9 mouse cellular contexts compared by ENCODE assay signal in genomic region chr6:120001718-120002117, GRCm38 (mm10). TPM values are rescaled to one million over a fixed set of nuclear protein-coding genes. Genes with fewer than 3 reads are reported as not detected.
DNase-seq lines count a peak whose midpoint lies in the region; ATAC-seq and TF ChIP-seq lines count a peak whose summit lies in the region.
"Had no signal": no experiment of that assay in that cellular context is flagged by ENCODE, and none has a peak within 500 bp of the region (broad histone marks: within the 10 kb centered on the region; RNA-seq: fewer than 3 reads in every experiment).

No protein-coding gene starts in this region.

- TF ChIP-seq EP300 in MEL (IDR thresholded peaks at IDR 0.05; ENCODE audit: low read depth in 1 of 2, low read length in 2 of 2) = no peak
- no peak for TF ChIP-seq EP300 in stomach, postnatal 0 days (optimal IDR thresholded peaks at IDR 0.05)

- ATAC-seq in hindbrain, postnatal 0 days = no peak
- no peak for ATAC-seq in hindbrain, embryonic 16.5 days
- ATAC-seq in erythroid progenitor cell, adult 5-6 weeks (replicated peaks; ENCODE audit: low FRiP score, poor library complexity, severe bottlenecking) = peak; percentile 82
- no peak for ATAC-seq in stomach, postnatal 0 days (ENCODE audit: low FRiP score, low TSS enrichment)
- no peak for ATAC-seq in heart, embryonic 11.5 days (replicated peaks; ENCODE audit: insufficient number of reproducible peaks, low FRiP score, low TSS enrichment)

- peak; percentile 73 for TF ChIP-seq CTCF in hindbrain, postnatal 0 days (IDR thresholded peaks at IDR 0.05; ENCODE audit: low read depth)
- peak; percentile 16 to 74 (median 58); a peak in 4 of 6 replicates for TF ChIP-seq CTCF in MEL (IDR thresholded peaks at IDR 0.05 in 2 of 3, conservative IDR thresholded peaks at IDR 0.05 in 1 of 3; ENCODE audit: control insufficient read depth in 1 of 3, insufficient read depth in 1 of 3, low read depth in 2 of 3, low read length in 3 of 3, poor library complexity in 1 of 3, severe bottlenecking in 1 of 3)
- peak; percentile 82 for TF ChIP-seq CTCF in stomach, postnatal 0 days (IDR thresholded peaks at IDR 0.05; ENCODE audit: low read depth)

- no peak overlapping the region for H3K9ac ChIP-seq in hindbrain, postnatal 0 days (replicated peaks; ENCODE audit: low read length)
- H3K9ac ChIP-seq in hindbrain, embryonic 16.5 days (ENCODE audit: low read depth, low read length) = no peak overlapping the region
- H3K9ac ChIP-seq in MEL (ENCODE audit: control insufficient read depth, low read depth, low read length, poor library complexity, severe bottlenecking) = no peak overlapping the region
- no peak overlapping the region for H3K9ac ChIP-seq in stomach, postnatal 0 days (ENCODE audit: low read length)
- H3K9ac ChIP-seq in heart, embryonic 11.5 days (ENCODE audit: low read depth, low read length) = no peak overlapping the region

- H3K27me3 ChIP-seq in hindbrain, postnatal 0 days (ENCODE audit: insufficient read depth, low read length) = no peaks in the 10 kb centered on the region
- H3K27me3 ChIP-seq in hindbrain, embryonic 16.5 days (replicated peaks; ENCODE audit: control insufficient read depth, insufficient read depth, low read length) = no peaks in the 10 kb centered on the region
- H3K27me3 ChIP-seq in MEL (ENCODE audit: control insufficient read depth in 1 of 2, insufficient read depth in 2 of 2, low read length in 2 of 2) = no peaks in the 10 kb centered on the region
- H3K27me3 ChIP-seq in stomach, postnatal 0 days (ENCODE audit: control insufficient read depth, insufficient read depth, low read length) = no peaks in the 10 kb centered on the region
- no peaks in the 10 kb centered on the region for H3K27me3 ChIP-seq in heart, embryonic 11.5 days (ENCODE audit: control insufficient read depth, insufficient read depth, low read length)

- no peak overlapping the region for H3K4me2 ChIP-seq in hindbrain, postnatal 0 days (ENCODE audit: low read depth, low read length)
- H3K4me2 ChIP-seq in hindbrain, embryonic 16.5 days (ENCODE audit: low read length) = no peak overlapping the region
- H3K4me2 ChIP-seq in stomach, postnatal 0 days (replicated peaks; ENCODE audit: low read depth) = no peak overlapping the region
- no peak overlapping the region for H3K4me2 ChIP-seq in heart, embryonic 11.5 days

- peak; percentile 79 for TF ChIP-seq RAD21 in MEL (IDR thresholded peaks at IDR 0.05; ENCODE audit: low read depth, low read length)

- no peak for TF ChIP-seq POLR2A in MEL (IDR thresholded peaks at IDR 0.05; ENCODE audit: control insufficient read depth in 1 of 2, insufficient read depth in 1 of 2, low read depth in 1 of 2, low read length in 2 of 2, poor library complexity in 1 of 2)

- H3K4me1 ChIP-seq in hindbrain, postnatal 0 days (ENCODE audit: insufficient read depth, low read length) = no peaks in the 10 kb centered on the region
- H3K4me1 ChIP-seq in hindbrain, embryonic 16.5 days (ENCODE audit: control insufficient read depth, insufficient read depth, low read depth, low read length) = no peaks in the 10 kb centered on the region
- H3K4me1 ChIP-seq in MEL (ENCODE audit: control insufficient read depth in 1 of 2, insufficient read depth in 2 of 2, low read length in 2 of 2) = peaks cover 4 to 9% of the 10 kb centered on the region in 2 experiments; a peak in 3 of 4 replicates
- H3K4me1 ChIP-seq in stomach, postnatal 0 days (replicated peaks; ENCODE audit: control insufficient read depth, insufficient read depth) = no peaks in the 10 kb centered on the region
- H3K4me1 ChIP-seq in heart, embryonic 11.5 days (ENCODE audit: control insufficient read depth, insufficient read depth, low read length) = no peaks in the 10 kb centered on the region

- no peaks in the 10 kb centered on the region for H3K36me3 ChIP-seq in hindbrain, postnatal 0 days (ENCODE audit: insufficient read depth, low read length)
- H3K36me3 ChIP-seq in hindbrain, embryonic 16.5 days (ENCODE audit: control insufficient read depth, insufficient read depth, low read length) = 0 out of 2 replicates have a peak, but pooled peaks cover 2% of the 10 kb centered on the region
- peaks cover 13 to 19% of the 10 kb centered on the region in 2 experiments for H3K36me3 ChIP-seq in MEL (ENCODE audit: control insufficient read depth in 1 of 2, insufficient read depth in 2 of 2, low read length in 2 of 2)
- H3K36me3 ChIP-seq in stomach, postnatal 0 days (ENCODE audit: control insufficient read depth, insufficient read depth, low read length) = 0 out of 2 replicates have a peak, but pooled peaks cover 2% of the 10 kb centered on the region
- no peaks in the 10 kb centered on the region; the same call in 1 of the 2 replicates for H3K36me3 ChIP-seq in heart, embryonic 11.5 days (ENCODE audit: control insufficient read depth, insufficient read depth, low read length)

- H3K79me2 ChIP-seq in MEL (ENCODE audit: control insufficient read depth, insufficient read depth, low read length, poor library complexity) = peaks cover 25% of the 10 kb centered on the region

- H3K4me3 ChIP-seq in hindbrain, postnatal 0 days (ENCODE audit: low read length) = no peak overlapping the region
- no peak overlapping the region for H3K4me3 ChIP-seq in hindbrain, embryonic 16.5 days (ENCODE audit: low read length)
- H3K4me3 ChIP-seq in MEL (ENCODE audit: control insufficient read depth in 1 of 2, insufficient read depth in 1 of 2, low read depth in 2 of 2, low read length in 2 of 2) = no peak overlapping the region
- no peak overlapping the region for H3K4me3 ChIP-seq in stomach, postnatal 0 days (ENCODE audit: low read depth, low read length)
- H3K4me3 ChIP-seq in heart, embryonic 11.5 days (ENCODE audit: low read depth, low read length) = no peak overlapping the region
- H3K4me3 ChIP-seq: myocyte had no signal

- DNase-seq in hindbrain, postnatal 0 days (ENCODE audit: low spot score) = peak; percentile 75
- peak; percentile 65 for DNase-seq in 416B (ENCODE audit: low read depth)
- DNase-seq in MEL (ENCODE audit: low read depth, low spot score) = peak; percentile 60
- DNase-seq in stomach, postnatal 0 days (ENCODE audit: low spot score) = no peak
- DNase-seq in yolk sac, embryonic 10.5 days (ENCODE audit: low spot score) = no peak

- no peak overlapping the region for H3K27ac ChIP-seq in hindbrain, postnatal 0 days
- H3K27ac ChIP-seq in hindbrain, embryonic 16.5 days (ENCODE audit: low read depth, low read length) = no peak overlapping the region
- no peak overlapping the region for H3K27ac ChIP-seq in MEL (ENCODE audit: control insufficient read depth, low read depth, low read length)
- no peak overlapping the region for H3K27ac ChIP-seq in stomach, postnatal 0 days (replicated peaks)
- H3K27ac ChIP-seq in heart, embryonic 11.5 days (ENCODE audit: low read depth, low read length) = no peak overlapping the region

- H3K9me3 ChIP-seq in hindbrain, postnatal 0 days (ENCODE audit: low read length) = no peaks in the 10 kb centered on the region
- no peaks in the 10 kb centered on the region for H3K9me3 ChIP-seq in hindbrain, embryonic 16.5 days (ENCODE audit: control insufficient read depth, low read length)
- no peaks in the 10 kb centered on the region for H3K9me3 ChIP-seq in MEL (replicated peaks; ENCODE audit: insufficient read depth, low read length)
- H3K9me3 ChIP-seq in stomach, postnatal 0 days (ENCODE audit: control insufficient read depth, low read length) = no peaks in the 10 kb centered on the region
- H3K9me3 ChIP-seq in heart, embryonic 11.5 days (replicated peaks; ENCODE audit: control insufficient read depth, low read length) = no peaks in the 10 kb centered on the region

TF ChIP-seq in MEL, 35 proteins besides CTCF, POLR2A, EP300 and RAD21:
- peak; percentile 64 for TF ChIP-seq ZC3H11A (IDR thresholded peaks at IDR 0.05; ENCODE audit: low read depth, low read length)
- TF ChIP-seq MYC (IDR thresholded peaks at IDR 0.05; ENCODE audit: low read depth, low read length) = no peak
- TF ChIP-seq SIN3A (IDR thresholded peaks at IDR 0.05; ENCODE audit: low read length) = 0 out of 2 replicates have a peak, but pooled peaks have one; percentile 39
- peak; percentile 74 for TF ChIP-seq SMC3 (IDR thresholded peaks at IDR 0.05; ENCODE audit: low read depth, low read length)
- TF ChIP-seq MEF2A (IDR thresholded peaks at IDR 0.05; ENCODE audit: extremely low read depth, insufficient replicate concordance, low read depth, low read length, poor library complexity, severe bottlenecking) = no peak

RNA-seq across cellular contexts. Expression of gene Wnk1, which starts 36.8 kb away (rescaled TPM):
- total RNA-seq in hindbrain, postnatal 0 days (2014; rRNA removed) = 118 and 133 TPM in 2 replicates
- polyA plus RNA-seq in hindbrain, postnatal 0 days (2015; fragmentation: Nextera tagmentation; extraction: Ambion mirVana) = 42.7 and 42.8 TPM in 2 replicates
- polyA plus RNA-seq in hindbrain, embryonic 16.5 days (2015; fragmentation: Nextera tagmentation; extraction: Ambion mirVana) = 37.7 and 43.4 TPM in 2 replicates
- 31.6 and 39.0 TPM in 2 replicates for total RNA-seq in MEL (2012; rRNA removed)
- 100 to 1,000 TPM; 104 to 735 TPM for polyA plus RNA-seq in MEL (2012; ENCODE audit: insufficient read depth in 1 of 2, insufficient read length in 2 of 2, low read depth in 1 of 2, low replicate concordance in 2 of 2, missing spikeins in 1 of 2)
- 952 and 1,049 TPM in 2 replicates for total RNA-seq in erythroid progenitor cell, adult 5-6 weeks (2015; ENCODE audit: low replicate concordance)
- 745 and 1,012 TPM in 2 replicates for total RNA-seq in erythroid progenitor cell, adult 5-6 weeks (2017; ENCODE audit: low replicate concordance)
- 28.8 and 31.2 TPM in 2 replicates for polyA plus RNA-seq in stomach, postnatal 0 days (2015; fragmentation: Nextera tagmentation; extraction: Ambion mirVana)
- 85.6 and 112 TPM in 2 replicates for polyA plus RNA-seq in heart, embryonic 11.5 days (2014; fragmentation: Nextera tagmentation; extraction: Ambion mirVana)

Comparison
In these comparisons a context has a peak if more than half of its experiments do, and no peak if none do; other contexts are left out.
1. DNase-seq: peak in hindbrain, postnatal 0 days (single experiment), 416B (single experiment) and MEL (single experiment); none in stomach, postnatal 0 days (single experiment) and yolk sac, embryonic 10.5 days (single experiment).
2. Peak in every context shown above with its lines, with median percentiles within 50 percentile points of each other: CTCF ChIP-seq.